Mouse (Mus musculus): ENCODE results near the gene Mcm2.
A peak's percentile ranks its signal among the peaks of the same experiment; 100 is the strongest.

Gene Mcm2

DNA sequence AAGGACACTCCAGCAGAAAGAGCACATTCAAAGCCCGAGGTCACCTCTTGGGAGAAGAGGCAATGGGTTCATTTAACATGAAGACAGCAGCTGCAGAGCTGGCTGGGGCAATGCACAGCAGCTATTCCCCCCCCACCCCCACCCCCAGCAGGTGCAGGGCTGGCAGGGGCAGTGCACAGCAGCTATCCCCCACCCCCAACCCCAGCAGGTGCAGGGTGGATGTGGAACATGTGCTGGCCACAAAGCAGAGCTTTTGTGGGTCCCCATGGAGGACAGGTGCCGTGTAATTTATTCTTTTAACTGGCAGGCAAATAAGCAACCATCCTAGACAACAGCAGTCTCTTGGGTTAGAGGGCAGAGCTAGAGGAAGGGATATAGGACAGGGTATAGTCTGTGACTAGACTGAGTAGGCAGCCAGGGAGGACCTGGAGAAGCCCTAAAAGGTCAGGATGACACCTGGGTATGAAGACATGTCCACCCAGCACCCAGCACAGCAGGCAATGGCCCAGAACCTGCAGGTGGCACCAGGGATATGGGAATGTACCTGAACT is 12.1 kb downstream of the Mcm2 start:
- DNase-seq = no peak

DNA sequence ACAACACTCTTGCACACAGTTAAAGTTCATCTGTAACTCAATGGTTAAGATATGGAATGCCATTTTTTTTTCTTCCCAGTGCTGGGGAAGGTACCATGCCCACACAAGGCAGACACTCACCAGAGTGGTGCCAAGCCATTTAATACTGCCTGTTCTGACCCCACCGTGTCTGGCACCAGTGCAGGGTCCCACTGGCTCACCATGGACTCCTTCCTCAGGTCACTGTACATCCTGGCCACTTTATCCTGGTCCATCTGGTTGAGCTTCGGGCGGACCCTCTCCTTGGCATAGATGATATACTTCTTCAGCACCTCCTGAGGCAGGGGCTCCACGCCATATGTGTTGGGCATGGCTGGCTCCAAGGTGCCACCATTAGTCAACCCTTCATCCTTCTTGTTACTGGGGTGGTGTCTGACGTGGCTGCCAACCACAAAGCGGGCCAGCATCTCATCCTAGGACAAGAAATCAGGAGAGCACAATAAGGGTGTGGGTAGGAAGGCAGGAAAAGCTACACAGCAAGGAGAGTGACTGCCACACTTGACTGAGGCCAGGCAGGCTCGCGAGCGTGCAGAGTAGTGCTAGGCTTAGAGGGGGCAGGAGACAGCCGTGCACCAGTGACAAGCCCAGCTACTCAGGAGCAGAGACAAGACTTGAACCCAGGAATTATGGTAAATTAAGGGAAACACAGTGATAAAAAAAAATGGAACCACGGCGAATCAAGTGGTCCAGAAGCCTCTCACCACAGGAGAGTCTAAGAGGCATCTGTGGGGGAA is 12.8 kb downstream of the Mcm2 start:
- DNase-seq = no peak

DNA sequence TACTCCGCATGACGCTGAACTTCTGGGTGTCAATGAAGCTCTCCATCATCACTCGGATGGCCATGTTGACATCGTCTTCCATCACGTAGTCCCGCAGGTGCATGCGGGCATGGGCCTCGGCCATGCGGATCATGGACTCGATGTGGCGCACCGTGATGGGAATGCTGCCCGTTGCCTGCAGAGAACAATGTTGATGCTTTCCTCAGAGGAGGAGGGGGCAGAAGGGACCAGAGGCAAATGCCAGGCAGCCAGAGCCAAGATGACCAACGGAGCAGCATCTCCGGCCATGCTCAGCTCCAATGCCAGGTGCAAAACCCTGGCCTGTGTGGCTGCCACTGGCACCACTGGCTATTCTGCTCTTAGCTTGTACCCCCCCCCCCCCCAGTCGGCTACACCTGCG is 13.9 kb downstream of the Mcm2 start:
- DNase-seq = no peak

DNA sequence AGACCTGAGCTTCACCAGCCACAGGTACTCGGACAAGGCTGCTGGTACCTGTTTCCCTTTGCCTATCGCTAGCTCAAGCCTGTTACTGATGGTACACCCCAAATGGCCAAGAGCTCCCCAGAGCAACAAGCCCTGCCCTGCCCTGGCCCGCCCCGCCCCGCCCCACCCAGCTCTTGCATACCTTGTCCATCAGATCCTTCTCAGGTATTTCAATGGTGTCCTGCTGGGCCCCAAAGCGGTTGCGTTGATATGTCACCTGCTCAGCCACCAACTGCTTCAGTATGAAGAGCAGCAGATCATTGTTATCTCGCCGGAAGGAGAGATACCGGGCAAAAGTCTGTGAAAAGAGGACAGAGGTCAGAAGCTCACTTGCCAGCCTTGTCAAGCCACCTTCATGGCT is 14.4 kb downstream of the Mcm2 start:
- DNase-seq = no peak

DNA sequence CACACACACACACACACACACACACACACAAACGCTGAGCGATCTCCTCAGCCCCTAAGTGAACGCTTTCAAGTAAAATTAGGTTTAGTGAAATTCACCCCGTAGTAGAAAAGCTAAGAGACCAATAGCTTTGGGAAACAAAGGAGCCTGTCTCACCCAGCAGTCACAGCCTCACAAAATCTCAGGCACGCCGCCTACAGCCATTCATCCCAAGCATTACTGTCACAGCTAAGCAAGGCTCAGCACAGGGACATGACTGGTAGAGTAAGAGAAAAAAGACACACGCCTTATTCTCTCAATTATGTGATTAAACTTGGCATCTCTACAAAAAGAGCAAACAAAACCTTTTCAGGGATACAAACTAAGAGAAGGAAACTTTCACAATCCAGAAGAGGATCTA is 17.2 kb downstream of the Mcm2 start:
- DNase-seq = no peak

DNA sequence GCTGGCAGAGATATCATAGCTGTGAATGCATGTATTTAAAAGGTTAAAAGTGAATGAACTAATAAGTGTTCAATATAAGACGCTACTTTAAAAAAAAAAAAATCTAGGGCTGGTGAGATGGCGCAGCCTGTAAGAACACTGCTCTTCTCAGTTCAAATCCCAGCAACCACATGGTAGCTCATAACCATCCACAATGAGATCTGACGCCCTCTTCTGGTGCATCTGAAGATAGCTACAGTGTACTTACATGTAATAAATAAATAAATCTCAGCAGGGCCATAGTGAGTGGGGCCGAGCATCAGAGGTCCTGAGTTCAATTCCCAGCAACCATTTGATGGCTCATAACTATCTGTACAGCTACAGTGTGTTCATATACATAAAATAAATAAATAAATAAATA is 19.1 kb downstream of the Mcm2 start:
- DNase-seq = no peak

DNA sequence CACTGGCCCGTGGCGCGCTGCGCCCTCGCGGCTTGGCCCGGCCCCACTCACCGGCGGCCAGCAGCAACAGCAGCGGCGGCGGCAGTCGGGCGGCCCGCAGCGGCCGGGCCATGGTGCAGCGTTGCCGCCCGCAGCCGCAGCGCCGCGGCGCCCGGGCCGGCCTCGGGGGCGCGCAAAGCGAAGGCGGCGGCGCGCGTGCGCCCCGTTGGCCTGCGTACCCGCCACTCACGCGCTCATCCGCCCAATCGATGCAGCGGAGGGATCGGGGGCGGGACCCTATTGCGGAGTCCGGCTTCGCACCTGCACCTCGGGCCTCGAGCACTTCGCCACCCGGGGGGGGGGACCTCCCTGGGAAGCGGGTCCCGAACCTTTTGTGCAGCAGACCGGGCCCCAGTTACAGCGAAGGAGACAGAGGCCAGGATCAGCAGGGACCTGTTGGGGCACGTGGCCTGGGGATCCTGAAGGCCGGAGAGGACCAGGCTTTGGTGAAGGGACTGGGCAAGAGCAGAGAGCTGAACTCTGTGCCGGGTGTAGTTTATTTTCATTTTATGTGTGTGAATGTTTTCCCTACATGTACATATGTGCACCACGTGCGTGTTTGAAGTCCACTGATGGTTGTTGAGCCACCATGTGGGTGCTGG is 23.6 kb downstream of the Mcm2 start, which contains the start of gene Podxl2:
Gene Podxl2 (minus strand): TSS at position 177 of the 641 bp plus-strand sequence.
- DNase-seq = peak; percentile 85

DNA sequence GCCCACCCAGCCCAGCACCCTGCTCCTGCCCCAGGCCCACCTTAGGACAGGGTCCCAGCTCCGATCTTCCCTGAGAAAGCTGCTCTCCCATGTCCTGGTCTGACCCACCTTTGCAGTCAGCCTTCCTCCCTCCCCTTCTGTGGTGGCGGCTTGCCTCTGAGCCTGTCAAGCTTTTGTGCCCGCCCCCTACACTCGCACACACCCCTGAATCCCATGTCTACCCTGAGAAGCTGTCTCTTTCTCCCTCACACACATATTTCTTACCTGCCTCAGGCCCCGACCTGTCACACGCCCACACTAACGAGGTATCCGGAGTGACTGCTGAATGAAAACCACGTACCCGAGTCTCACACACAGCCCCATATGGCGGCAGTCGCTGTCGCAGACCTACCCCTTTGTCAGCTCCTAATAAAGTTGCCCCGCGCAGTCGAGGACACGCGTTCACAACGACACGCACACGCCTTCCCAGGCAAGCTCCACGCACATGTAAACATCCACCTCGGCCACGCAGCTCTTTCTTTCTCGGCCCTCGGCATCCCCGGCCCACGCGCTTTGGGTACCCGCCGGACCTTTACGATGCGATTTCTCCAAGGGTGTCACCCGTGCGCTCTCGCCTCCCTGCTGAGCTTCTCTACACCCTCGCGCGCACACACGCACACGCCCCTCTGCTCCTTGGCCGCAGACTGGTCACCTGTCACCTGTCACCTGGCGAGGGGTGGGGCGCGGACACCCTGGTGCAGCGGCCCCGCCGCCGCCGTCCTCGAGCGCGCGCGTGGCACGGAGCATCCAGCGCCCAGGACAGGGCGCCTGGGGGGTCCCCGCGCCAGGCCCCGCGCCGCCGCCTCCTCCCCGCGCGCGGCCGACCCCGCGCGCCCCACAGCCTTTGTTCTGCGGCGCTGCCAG is 24.4 kb downstream of the Mcm2 start:
- DNase-seq = peak; percentile 53

DNA sequence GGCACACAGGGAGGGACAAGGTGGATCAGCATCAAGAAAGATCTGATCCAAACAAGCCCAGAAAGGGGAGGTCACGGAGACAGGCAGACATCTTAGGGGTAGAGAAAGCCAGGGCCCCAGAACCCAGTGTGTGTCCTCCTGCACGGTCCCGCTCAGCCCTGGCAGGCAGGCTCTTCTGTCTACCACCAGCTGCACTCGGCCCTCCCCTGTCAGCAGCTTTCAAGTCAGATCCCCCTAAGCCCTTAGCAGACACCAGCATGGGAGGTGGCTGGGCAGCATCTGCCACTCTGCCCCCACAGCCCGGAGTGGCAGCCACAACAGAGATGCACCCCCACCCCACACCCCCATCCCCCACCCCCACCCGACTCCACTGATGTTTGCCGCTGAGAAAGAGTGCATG is 25.8 kb downstream of the Mcm2 start:
- no peak for DNase-seq

DNA sequence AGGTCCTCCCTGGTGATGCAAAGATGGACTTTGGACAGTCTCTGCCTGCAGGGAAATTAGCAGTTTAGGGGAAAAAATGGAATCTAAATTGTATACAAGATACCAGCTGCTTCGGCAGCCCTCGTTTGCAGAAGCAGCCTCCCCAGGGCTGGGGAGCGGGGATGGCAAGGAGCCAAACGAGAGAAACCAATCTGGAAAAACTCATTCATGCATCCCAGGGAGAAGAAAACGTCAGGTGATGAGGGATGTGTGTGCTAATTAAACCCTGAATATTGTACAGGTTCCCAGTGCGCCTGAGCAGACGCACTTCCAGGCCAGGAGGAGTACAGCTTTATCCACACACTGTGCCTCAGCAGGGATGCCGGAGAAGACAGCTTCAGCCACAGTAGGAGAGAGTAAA is 27.0 kb downstream of the Mcm2 start:
- DNase-seq = peak; percentile 51

DNA sequence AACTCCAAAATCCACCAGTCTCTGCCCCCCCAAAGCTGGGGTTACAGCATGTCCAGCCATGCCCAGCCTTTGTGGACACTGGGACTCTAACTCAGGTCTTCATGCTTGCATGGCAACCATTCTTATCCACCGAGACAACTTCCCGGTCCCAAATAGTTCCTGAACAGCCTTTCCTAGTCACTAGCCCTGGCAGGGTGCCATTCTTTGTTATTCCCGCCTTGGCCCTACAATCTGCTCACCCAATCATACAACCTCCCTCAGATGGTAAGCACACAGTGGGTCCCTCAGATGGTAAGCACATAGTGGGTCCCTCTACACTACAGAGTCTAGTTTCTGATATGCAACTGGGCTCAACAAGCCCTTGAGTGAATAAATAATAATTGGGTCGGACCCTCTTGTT is 28.0 kb downstream of the Mcm2 start:
- no peak for DNase-seq

DNA sequence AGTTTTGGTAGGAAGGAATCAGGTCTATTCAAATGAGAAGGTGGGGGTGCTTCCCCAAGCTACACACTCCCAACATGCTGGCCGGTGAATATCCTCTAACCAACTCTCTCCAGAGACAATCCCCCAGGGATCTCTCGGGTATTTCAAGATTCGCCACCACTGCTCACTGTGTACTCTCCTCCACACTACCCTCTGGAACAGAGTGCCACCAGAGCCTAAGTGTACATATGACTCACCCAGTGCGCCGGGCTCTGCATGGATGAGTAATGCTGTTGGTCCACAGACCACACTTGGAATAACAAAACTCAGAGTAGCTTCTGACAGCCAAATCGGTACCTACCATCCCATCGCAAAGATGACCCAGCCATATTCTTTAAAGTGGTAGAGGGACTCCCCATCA is 29.1 kb downstream of the Mcm2 start:
- no peak for DNase-seq

DNA sequence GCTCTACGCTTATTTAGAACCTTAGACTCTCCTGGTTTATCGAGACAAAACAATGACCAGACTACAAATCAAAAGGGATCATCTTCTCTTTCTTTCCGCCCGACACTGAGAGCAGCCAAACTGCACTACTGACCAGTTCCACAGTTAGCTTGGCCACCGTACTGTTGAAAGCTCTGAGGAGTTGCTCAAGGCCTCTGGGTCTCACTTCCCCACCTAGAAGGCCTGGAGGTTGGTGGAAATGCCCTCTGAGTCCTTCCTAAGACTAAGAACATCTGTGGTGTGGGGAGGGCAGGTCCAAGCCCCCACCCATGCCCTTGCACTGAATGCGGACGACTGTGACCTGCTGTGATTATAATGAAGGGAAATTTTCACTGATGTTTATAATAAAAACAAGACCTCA is 32.9 kb downstream of the Mcm2 start:
- DNase-seq = no peak

DNA sequence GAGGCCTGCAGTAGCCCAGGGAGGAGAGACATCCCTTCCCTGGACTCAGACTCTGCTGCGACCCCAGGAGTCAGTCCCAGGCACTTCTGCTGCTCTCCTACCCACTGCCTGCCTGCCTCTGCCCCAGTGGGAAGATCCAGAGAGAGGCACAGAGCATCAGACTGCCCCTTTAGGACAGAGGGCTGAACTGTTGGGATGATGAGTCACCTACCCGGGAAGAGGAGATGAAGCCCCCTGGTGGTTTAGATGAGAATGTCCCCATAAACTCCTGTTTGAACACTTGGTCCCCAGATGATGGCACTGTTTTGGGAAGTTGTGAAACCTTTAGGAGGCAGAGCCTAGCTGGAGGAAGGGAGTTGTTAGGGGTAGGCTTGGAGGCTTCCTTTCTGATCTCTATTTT is 37.7 kb downstream of the Mcm2 start:
- no peak for DNase-seq

DNA sequence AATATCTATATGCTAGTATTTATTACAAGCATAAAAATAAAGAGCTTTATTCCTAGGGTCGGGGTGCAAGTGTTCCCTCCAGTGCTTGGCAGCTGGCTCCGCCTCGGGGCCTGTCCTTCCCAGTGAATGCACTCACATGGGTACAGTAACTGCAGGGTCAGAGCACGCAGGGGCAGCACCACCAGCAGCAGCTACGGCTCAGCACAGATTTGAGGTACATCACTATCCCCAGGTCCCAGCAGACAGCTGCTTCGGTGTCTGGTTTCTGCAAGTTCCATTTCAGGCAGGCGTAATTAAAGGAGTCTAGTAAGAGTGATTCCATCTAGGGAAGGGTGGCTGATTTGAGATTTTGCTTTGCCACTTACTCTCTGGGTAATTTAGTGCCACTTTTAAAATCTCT is 40.2 kb downstream of the Mcm2 start:
- no peak for DNase-seq

DNA sequence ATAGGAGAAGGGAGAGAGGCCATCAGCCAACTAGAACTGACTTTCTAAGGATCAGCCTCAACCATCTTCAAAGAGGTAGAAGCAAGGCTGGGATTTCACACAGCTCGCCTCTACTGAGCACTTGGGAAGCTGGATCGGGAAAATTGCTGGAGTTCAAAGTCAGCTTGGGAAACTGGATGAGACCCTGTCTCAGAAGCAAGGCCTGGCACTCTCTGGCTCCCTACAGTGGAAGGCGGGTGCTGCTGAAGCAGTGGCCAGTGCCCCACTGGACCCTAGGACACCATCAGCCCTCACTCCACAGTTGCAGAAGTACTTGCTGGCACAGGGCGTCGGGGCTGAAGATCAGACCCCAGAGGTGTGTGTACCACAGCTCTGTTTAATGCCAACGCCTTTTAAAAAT is 40.8 kb downstream of the Mcm2 start:
- no peak for DNase-seq

DNA sequence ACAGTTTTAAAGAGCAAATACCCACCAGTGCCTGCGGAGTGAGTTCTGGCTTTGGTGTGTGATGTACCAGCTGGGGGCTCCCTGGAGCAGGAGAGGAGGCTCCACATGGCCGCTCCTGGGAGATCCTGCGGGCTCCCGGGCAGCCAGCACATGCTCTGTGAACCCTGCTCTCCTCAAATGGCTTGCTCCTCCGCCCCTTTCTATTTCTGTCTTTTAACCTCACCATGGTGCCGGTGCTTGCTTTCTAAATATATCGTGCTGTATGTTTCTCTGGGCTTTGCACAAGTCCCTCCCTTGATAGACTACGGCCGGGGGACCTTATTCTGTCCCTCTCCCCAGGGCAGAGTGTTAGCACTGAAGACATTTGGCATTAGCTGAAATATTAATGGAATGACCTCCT is 41.3 kb downstream of the Mcm2 start:
- peak; percentile 72 for DNase-seq

DNA sequence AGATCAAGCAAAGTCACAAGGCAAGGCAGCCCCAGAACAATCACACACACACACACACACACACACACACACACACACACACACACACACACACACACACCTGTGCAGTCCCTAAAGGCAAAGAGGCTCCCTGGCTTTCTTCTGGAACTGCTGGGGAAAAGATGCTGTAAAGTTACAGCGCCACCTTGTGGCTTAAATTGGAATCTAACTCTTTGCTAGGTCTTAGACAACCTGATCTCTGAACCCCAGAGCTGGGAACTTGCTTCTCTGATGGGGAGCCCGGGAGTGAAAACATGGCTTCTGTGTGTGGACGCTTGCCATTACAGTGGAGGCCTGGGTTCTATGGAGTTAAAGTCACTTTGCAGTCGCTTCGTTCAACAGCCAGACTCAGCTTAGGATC is 42.9 kb downstream of the Mcm2 start:
- peak; percentile 70 for DNase-seq

DNA sequence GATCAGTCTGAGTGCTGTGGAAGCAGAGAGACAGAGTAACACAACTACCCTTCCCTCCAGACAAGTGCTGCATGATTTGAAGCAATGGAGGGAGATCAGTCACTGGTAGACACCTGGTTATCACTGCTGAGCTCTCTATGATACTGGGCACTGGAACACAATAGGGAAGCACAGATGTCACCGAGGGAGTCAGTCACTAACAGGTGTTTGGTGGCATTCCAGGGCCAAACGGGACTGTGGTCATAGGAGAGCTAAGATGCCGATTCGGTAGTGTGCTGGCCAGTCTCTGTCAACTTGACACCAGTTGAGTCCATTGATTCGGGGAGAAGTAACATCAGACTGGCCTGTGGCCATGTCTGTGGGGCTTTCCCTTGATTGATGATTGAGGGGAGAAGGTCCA is 44.1 kb downstream of the Mcm2 start:
- DNase-seq = no peak

DNA sequence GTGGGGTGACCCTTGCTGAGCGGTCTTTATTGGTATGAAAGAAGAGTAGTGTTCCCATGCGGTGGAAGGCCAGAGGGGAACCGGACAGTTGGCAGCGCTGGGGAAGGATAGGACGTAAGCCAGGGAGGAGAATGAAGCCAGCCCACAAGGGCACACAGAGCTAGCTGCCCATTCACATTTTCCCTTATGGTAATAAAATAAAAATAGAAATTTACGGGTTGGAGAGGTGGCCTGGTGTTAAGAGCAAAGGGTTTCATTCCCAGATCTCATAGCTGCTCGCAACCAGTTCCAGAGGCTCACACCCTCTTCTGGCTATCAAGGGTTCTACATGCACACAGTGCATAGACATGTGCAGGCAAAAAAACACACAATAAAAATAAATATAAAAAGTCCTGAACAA is 48.5 kb downstream of the Mcm2 start:
- peak; percentile 35 for DNase-seq

DNA sequence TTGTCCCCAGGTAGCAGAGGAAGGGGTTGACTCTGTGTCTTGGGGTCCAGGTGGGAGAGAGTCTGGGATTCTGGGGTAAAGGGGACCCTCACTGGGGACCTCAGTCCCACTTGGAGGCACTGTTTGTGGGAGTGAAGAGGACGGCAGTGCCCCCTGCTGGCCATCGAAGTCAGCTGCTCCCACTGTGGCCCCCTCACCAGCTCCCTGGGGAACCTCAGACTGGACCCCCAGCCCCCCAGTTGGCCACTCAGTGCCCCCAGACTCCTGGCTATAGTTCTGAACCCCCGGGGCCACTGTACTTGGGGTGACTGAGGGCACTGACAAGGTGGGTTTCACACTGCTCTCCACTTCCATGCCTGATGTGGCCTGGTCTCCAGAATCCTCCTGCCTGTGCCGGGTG is 49.3 kb downstream of the Mcm2 start:
- peak; percentile 42 for DNase-seq

DNA sequence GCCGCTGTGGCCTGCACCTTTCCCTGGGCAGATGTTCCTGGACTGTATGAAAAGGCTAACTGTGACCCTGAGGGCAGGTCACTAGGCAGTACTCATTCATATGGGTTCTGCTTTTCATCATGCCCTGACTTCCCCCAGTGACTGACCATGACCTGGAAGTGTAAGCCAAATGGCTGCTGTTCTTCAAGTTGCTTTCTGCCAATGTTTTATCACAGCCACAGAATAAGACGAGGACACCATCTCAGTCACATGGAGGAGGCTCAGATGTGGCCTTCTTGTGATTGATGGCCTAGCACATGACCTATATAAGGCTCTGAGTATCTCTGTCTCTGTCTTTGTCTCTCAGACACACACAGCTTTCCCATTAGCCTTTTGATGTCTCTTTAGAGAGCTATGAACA is 51.0 kb downstream of the Mcm2 start:
- DNase-seq = no peak

DNA sequence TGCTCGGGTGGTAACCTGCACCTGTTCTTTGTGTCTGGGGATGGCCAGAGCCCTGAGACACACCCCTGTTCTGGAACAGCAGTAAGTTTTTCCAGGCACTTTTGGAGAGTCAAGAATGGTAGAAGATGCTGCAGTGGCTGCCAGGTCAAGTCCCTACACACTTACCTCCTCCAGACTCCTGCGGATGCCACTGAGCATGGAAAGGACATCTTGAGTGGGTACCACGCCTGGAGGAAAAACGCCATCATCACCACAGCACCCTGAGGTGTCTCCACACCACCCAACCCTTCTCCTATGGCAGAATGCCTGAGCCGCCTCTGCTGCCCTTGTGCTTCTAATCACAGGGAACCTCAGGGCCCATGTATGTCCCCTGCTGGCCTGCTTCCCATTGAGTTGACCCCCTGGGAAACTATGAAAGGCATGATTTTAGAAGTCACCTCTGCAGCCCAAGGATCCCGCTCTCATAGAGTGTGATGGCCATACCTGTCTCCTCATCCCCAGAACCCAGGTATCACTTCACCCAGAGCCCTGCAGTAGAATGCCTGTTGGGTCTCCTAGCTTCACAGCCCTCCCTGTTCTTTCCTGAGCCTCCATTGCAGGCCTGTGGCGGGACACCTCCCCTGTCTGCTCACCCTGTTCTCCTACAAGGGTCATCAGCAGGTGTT is 53.5 kb downstream of the Mcm2 start:
- peak; percentile 26 for DNase-seq

Data from cerebellum, adult 11 months (tissue).